Mouse (Mus musculus): Measurements from ENCODE around the gene Nfia.

Nfia gene

GRCm38 (mm10) chr4:98003323-98004107, 231.0 kb downstream of the Nfia start:
- DNase-seq (ENCODE audit: low spot score in 2 of 2): no peak

- DNase-seq (ENCODE audit: low spot score in 2 of 2): peak; percentile 30 to 72
Measured at GRCm38 (mm10) chr4:98004108-98004625, 231.6 kb downstream of the Nfia start.

GRCm38 (mm10) chr4:98004986-98005385, 232.5 kb downstream of the Nfia start:
- DNase-seq (ENCODE audit: low spot score in 2 of 2): no peak

- no peak for DNase-seq (ENCODE audit: low spot score in 2 of 2)
Measured at GRCm38 (mm10) chr4:98008814-98009368, 236.4 kb downstream of the Nfia start.

- no peak for DNase-seq (ENCODE audit: low spot score in 2 of 2)
Measured at GRCm38 (mm10) chr4:98009966-98010365, 237.4 kb downstream of the Nfia start.

GRCm38 (mm10) chr4:98019811-98020210, 247.3 kb downstream of the Nfia start:
- DNase-seq (ENCODE audit: low spot score in 2 of 2): no peak

GRCm38 (mm10) chr4:98020836-98021235, 248.3 kb downstream of the Nfia start:
- DNase-seq (ENCODE audit: low spot score in 2 of 2): no peak

- DNase-seq (ENCODE audit: low spot score in 2 of 2): no peak
Measured at GRCm38 (mm10) chr4:98023245-98023792, 250.8 kb downstream of the Nfia start.

- no peak for DNase-seq (ENCODE audit: low spot score in 2 of 2)
Measured at GRCm38 (mm10) chr4:98027412-98027811, 254.9 kb downstream of the Nfia start.

GRCm38 (mm10) chr4:98031871-98032270, 259.3 kb downstream of the Nfia start:
- peak in 1 of 2 experiments; percentile 3 for DNase-seq (ENCODE audit: low spot score in 2 of 2)

- no peak for DNase-seq (ENCODE audit: low spot score in 2 of 2)
Measured at GRCm38 (mm10) chr4:98032332-98032731, 259.8 kb downstream of the Nfia start.

- DNase-seq (ENCODE audit: low spot score in 2 of 2): no peak
Measured at GRCm38 (mm10) chr4:98039095-98039494, 266.6 kb downstream of the Nfia start.

GRCm38 (mm10) chr4:98040179-98040578, 267.6 kb downstream of the Nfia start:
- DNase-seq (ENCODE audit: low spot score in 2 of 2): no peak

- no peak for DNase-seq (ENCODE audit: low spot score in 2 of 2)
Measured at GRCm38 (mm10) chr4:98044611-98045010, 272.1 kb downstream of the Nfia start.

GRCm38 (mm10) chr4:98047369-98047768, 274.8 kb downstream of the Nfia start:
- DNase-seq (ENCODE audit: low spot score in 2 of 2): no peak

GRCm38 (mm10) chr4:98049584-98049983, 277.1 kb downstream of the Nfia start:
- no peak for DNase-seq (ENCODE audit: low spot score in 2 of 2)

- no peak for DNase-seq (ENCODE audit: low spot score in 2 of 2)
Measured at GRCm38 (mm10) chr4:98050003-98050620, 277.6 kb downstream of the Nfia start.

- DNase-seq (ENCODE audit: low spot score in 2 of 2): no peak
Measured at GRCm38 (mm10) chr4:98050781-98051180, 278.2 kb downstream of the Nfia start.

GRCm38 (mm10) chr4:98051326-98051725, 278.8 kb downstream of the Nfia start:
- no peak for DNase-seq (ENCODE audit: low spot score in 2 of 2)

GRCm38 (mm10) chr4:98055036-98055435, 282.5 kb downstream of the Nfia start:
- DNase-seq (ENCODE audit: low spot score in 2 of 2): no peak

- no peak for DNase-seq (ENCODE audit: low spot score in 2 of 2)
Measured at GRCm38 (mm10) chr4:98056396-98057020, 284.0 kb downstream of the Nfia start.

- no peak for DNase-seq (ENCODE audit: low spot score in 2 of 2)
Measured at GRCm38 (mm10) chr4:98057246-98057645, 284.7 kb downstream of the Nfia start.
